Mouse (Mus musculus): ENCODE measurements around the gene Tnfrsf1a. TPM values are rescaled to one million over a fixed set of nuclear protein-coding genes. Genes with fewer than 3 reads are reported as not detected.

Gene Tnfrsf1a
- polyA plus RNA-seq, 1 experiment from 2014 or later, result 32.8 TPM

DNA sequence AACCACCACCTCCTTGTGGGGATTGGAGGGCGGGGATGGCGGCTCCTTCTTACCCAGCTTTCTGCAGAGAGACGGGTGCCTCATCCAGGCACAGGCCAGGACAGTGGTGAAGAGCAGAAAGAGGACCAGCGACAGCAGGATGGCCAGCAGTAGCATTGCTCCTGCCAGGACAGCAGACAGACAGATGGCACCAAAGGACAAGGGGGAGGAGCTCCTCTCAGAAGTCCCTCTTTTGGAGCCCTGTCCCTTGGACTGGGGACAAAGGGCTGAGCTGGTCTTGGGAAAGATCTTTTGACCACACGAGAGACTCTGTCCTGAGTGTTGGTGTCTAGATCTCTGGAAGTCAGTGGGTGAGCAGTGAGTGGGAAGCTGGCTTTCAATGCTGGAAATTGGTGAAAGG is 39.8 kb upstream of the Tnfrsf1a start:
- H3K4me2 ChIP-seq (ENCODE audit: low read depth, low read length), result no peak overlapping the region
- H3K27ac ChIP-seq (ENCODE audit: low read length), result no peak overlapping the region
- H3K9ac ChIP-seq (ENCODE audit: low read depth, low read length), result no peak overlapping the region
- H3K27me3 ChIP-seq (ENCODE audit: control insufficient read depth, insufficient read depth, low read depth, low read length), result no peaks in the 10 kb centered on the region; the same call in 1 of the 2 replicates
- ATAC-seq (ENCODE audit: low read depth), result no peak
- peaks cover 8% of the 10 kb centered on the region for H3K4me1 ChIP-seq (ENCODE audit: control insufficient read depth, low read depth, low read length)
- peaks cover 3% of the 10 kb centered on the region; the same call in 1 of the 2 replicates for H3K36me3 ChIP-seq (ENCODE audit: control insufficient read depth, insufficient read depth)
- H3K4me3 ChIP-seq (ENCODE audit: low read depth, low read length), result no peak overlapping the region
- 53% methylated on average over 5 of the region's 5 CpGs for WGBS (ENCODE audit: insufficient replicate concordance)
- H3K9me3 ChIP-seq (replicated peaks; ENCODE audit: control insufficient read depth, low read length), result no peaks in the 10 kb centered on the region

DNA sequence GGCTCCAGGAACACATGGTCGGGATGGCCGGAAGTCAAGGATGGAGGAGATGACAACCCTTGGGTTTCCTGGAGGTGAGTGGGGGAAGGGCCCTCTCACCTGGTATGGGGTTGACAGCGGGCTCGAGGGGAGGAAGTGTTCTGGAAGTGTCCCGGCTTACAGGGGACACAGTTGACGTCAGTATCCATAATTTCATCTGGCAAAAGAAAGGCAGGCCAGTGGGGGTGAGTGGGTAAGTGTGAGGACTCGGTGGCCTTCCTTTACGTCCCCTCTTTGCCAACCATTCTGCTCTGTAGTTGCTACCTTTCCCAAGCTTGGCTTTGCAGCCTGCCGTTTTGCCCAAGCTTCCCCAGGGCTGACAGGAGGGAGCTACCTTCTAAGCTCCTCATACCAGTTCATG is 37.0 kb upstream of the Tnfrsf1a start:
- peaks cover 8% of the 10 kb centered on the region for H3K4me1 ChIP-seq (ENCODE audit: control insufficient read depth, low read depth, low read length)
- no peak for ATAC-seq (ENCODE audit: low read depth)
- peak overlapping the region; percentile 49 for H3K4me2 ChIP-seq (ENCODE audit: low read depth, low read length)
- H3K4me3 ChIP-seq (ENCODE audit: low read depth, low read length), result peak overlapping the region; percentile 67; the same call in 1 of the 2 replicates
- H3K27me3 ChIP-seq (ENCODE audit: control insufficient read depth, insufficient read depth, low read depth, low read length), result no peaks in the 10 kb centered on the region; the same call in 1 of the 2 replicates
- 65% methylated on average over 9 of the region's 9 CpGs for WGBS (ENCODE audit: insufficient replicate concordance)
- H3K36me3 ChIP-seq (ENCODE audit: control insufficient read depth, insufficient read depth), result peaks cover 1% of the 10 kb centered on the region; the same call in 1 of the 2 replicates
- no peak overlapping the region for H3K9ac ChIP-seq (ENCODE audit: low read depth, low read length)
- H3K9me3 ChIP-seq (replicated peaks; ENCODE audit: control insufficient read depth, low read length), result no peaks in the 10 kb centered on the region
- H3K27ac ChIP-seq (ENCODE audit: low read length), result no peak overlapping the region

DNA sequence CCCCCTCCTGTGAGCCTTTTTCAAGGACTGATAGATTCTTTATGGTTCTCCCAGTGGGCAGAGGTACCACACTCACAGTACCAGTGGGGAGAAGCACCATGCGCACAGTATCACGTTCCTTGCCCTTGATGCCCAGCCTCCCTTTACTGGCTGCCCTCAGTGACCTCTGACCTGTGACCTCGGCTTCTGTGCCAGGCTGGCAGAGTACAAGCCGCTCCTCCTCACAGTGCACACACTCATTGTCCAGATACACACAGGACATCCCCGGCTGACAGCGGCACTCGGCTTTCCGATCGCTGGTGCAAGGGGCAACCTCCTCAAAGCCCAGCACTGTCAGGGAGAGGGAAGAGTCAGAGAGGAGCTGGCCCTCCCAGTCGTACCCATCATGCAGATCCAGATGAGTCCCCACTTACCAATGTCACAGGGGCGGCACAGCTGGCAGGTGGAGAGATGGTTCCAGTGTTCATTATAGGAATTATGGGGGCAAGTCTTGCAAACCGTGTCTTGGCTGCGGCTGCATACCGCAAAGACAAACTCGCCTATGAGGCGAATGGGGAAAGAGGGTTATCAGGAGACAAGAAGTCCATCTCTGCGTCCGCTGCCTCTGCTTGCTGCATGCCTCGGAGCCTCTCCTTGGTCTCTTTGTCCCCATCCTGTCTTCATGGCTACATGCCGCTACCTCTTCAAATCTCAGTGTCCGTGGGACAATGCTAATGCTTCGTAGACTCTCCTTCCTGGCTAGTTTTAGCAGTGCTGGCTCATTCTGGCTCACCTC is 36.4 kb upstream of the Tnfrsf1a start:
- no peak for ATAC-seq (ENCODE audit: low read depth)
- Histone ChIP-seq H3K9ac (ENCODE audit: low read depth, low read length) (peak overlapping the region; percentile 74), H3K36me3 (ENCODE audit: control insufficient read depth, insufficient read depth) (no peaks in the 10 kb centered on the region), H3K27ac (ENCODE audit: low read length) (peak overlapping the region; percentile 64), H3K4me2 (ENCODE audit: low read depth, low read length) (peak overlapping the region; percentile 49), H3K9me3 (replicated peaks; ENCODE audit: control insufficient read depth, low read length) (no peaks in the 10 kb centered on the region), H3K4me1 (ENCODE audit: control insufficient read depth, low read depth, low read length) (peaks cover 8% of the 10 kb centered on the region), H3K27me3 (ENCODE audit: control insufficient read depth, insufficient read depth, low read depth, low read length) (no peaks in the 10 kb centered on the region; the same call in 1 of the 2 replicates), H3K4me3 (ENCODE audit: low read depth, low read length) (peak overlapping the region; percentile 67)
- 42% methylated on average over 22 of the region's 22 CpGs for WGBS (ENCODE audit: insufficient replicate concordance)

DNA sequence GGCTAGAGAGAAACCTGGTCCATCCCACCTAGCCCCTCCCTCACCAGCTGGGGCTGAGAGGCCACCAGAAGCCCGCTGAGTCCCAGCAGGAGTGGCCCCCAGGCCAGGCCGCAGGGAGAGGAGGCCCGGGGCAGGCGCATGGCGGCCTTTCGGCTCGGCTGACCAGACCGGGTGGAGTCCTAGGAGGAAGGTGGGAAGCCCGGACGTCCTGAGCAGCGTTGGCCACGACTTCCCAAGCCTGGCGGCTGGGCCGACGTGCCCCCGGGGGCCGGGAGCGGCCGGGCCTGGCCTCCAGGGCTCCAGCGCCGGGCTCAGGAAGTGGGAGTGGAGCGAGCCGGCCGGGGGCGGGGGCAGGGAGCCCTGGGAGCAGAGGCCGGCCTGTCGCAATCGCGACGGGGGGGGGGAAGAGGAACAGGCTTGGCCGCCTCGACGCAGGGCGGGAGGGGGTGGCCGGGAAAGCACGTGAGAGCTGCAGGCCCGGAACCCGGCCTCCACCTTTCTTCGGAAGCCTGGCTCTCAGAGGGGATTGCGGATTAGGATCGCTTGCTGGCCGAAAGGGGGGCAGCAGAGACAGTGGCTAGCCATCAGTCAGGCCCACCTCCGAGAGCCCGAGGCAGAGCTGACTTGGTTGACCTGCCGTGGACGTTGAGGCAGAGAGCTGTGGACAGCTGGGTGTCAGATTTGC is 35.5 kb upstream of the Tnfrsf1a start, which contains the start of gene Ltbr:
Gene Ltbr, minus strand, starts transcription at position 340 of the 685 bp plus-strand sequence.
- Histone ChIP-seq H3K36me3 (ENCODE audit: control insufficient read depth, insufficient read depth) (no peaks in the 10 kb centered on the region), H3K9ac (ENCODE audit: low read depth, low read length) (peak within 1 kb of the TSS; percentile 74), H3K4me3 (ENCODE audit: low read depth, low read length) (peak within 1 kb of the TSS; percentile 67), H3K4me1 (ENCODE audit: control insufficient read depth, low read depth, low read length) (peaks cover 8% of the 10 kb centered on the region), H3K27ac (ENCODE audit: low read length) (peak within 1 kb of the TSS; percentile 64), H3K4me2 (ENCODE audit: low read depth, low read length) (peak within 1 kb of the TSS; percentile 49), H3K9me3 (replicated peaks; ENCODE audit: control insufficient read depth, low read length) (no peaks in the 10 kb centered on the region), H3K27me3 (ENCODE audit: control insufficient read depth, insufficient read depth, low read depth, low read length) (no peaks in the 10 kb centered on the region; the same call in 1 of the 2 replicates)
- 1% methylated on average over 45 of the region's 46 CpGs for WGBS (ENCODE audit: insufficient replicate concordance)
- peak; percentile 89 for ATAC-seq (ENCODE audit: low read depth)

DNA sequence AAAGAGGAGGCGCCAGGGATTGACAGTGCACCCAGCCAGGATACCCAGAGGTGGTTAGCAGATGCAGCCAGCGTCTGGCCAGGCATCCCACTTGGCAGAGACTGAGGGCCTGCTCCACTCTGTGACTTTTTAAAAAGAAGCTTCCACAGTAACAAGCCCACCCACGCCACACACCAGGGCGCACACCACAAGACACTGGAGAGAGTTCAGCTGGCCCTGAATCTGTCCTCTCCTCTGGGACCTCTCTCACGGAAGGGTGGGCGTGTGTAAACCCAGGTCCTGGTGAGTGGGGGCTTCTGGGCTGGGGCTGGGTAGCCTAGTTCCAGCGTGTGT is 35.0 kb upstream of the Tnfrsf1a start:
- whole genome bisulfite sequencing (ENCODE audit: insufficient replicate concordance), result 49% methylated on average over 7 of the region's 7 CpGs

DNA sequence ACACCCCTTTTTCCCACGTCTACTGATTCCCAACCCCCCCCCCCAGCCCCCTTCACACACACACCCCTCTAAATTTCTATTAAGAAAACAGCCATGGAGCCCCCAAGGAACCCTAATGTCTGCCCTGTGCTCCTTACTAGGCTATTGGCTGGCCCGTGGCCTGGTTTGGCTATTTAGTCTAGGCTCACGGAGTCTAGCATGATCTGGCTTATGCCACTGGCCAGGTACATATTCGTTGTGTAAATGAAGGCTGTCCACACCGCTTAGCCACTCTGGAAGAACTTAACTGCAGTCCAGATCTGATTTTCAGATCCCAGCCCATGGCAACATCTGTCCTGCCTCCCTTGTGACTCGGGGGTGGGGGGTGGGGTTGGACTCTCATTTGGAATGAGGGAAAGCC is 34.4 kb upstream of the Tnfrsf1a start:
- peaks cover 5% of the 10 kb centered on the region for H3K4me1 ChIP-seq (ENCODE audit: control insufficient read depth, low read depth, low read length)
- H3K4me3 ChIP-seq (ENCODE audit: low read depth, low read length), result no peak overlapping the region
- no peaks in the 10 kb centered on the region for H3K36me3 ChIP-seq (ENCODE audit: control insufficient read depth, insufficient read depth)
- no peak for ATAC-seq (ENCODE audit: low read depth)
- no peak overlapping the region for H3K27ac ChIP-seq (ENCODE audit: low read length)
- no peak overlapping the region for H3K9ac ChIP-seq (ENCODE audit: low read depth, low read length)
- no peak overlapping the region for H3K4me2 ChIP-seq (ENCODE audit: low read depth, low read length)
- H3K9me3 ChIP-seq (replicated peaks; ENCODE audit: control insufficient read depth, low read length), result no peaks in the 10 kb centered on the region
- H3K27me3 ChIP-seq (ENCODE audit: control insufficient read depth, insufficient read depth, low read depth, low read length), result no peaks in the 10 kb centered on the region; the same call in 1 of the 2 replicates
- 59% methylated on average over 6 of the region's 6 CpGs for WGBS (ENCODE audit: insufficient replicate concordance)

More for the DNA sequence above, 35.0 kb upstream of the Tnfrsf1a start:
- no peaks in the 10 kb centered on the region; the same call in 1 of the 2 replicates for H3K27me3 ChIP-seq (ENCODE audit: control insufficient read depth, insufficient read depth, low read depth, low read length)
- peak overlapping the region; percentile 53 for H3K9ac ChIP-seq (ENCODE audit: low read depth, low read length)
- H3K4me3 ChIP-seq (ENCODE audit: low read depth, low read length), result peak overlapping the region; percentile 67
- no peaks in the 10 kb centered on the region for H3K36me3 ChIP-seq (ENCODE audit: control insufficient read depth, insufficient read depth)
- H3K4me2 ChIP-seq (ENCODE audit: low read depth, low read length), result peak overlapping the region; percentile 49
- peak overlapping the region; percentile 53 for H3K27ac ChIP-seq (ENCODE audit: low read length)
- no peaks in the 10 kb centered on the region for H3K9me3 ChIP-seq (replicated peaks; ENCODE audit: control insufficient read depth, low read length)
- ATAC-seq (ENCODE audit: low read depth), result no peak
- H3K4me1 ChIP-seq (ENCODE audit: control insufficient read depth, low read depth, low read length), result peaks cover 7% of the 10 kb centered on the region

DNA sequence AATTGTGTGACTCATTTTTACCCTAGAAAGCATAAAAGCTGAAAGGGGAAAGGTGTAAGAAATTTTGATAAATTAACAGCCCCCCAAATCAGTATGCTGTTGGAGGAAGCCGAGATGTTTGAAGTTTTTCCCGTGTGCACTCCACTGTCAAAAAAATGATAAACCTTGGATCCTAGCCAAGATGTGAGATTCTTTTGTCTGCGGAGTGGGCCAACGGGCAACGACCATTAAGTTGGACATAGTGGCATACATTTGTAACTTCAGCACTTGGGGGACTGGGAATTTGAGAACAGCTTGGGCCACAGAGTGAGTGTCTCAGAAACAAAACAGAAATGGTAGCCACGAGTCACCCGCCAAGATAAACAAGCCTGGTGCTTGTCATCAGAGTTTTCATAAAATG is 32.1 kb upstream of the Tnfrsf1a start:
- 53% methylated on average over 7 of the region's 7 CpGs for WGBS (ENCODE audit: insufficient replicate concordance)
- no peak overlapping the region for H3K27ac ChIP-seq (ENCODE audit: low read length)
- no peak for ATAC-seq (ENCODE audit: low read depth)
- H3K9me3 ChIP-seq (replicated peaks; ENCODE audit: control insufficient read depth, low read length), result no peaks in the 10 kb centered on the region
- H3K9ac ChIP-seq (ENCODE audit: low read depth, low read length), result no peak overlapping the region
- H3K27me3 ChIP-seq (ENCODE audit: control insufficient read depth, insufficient read depth, low read depth, low read length), result peaks cover 6% of the 10 kb centered on the region
- no peak overlapping the region for H3K4me2 ChIP-seq (ENCODE audit: low read depth, low read length)
- H3K4me3 ChIP-seq (ENCODE audit: low read depth, low read length), result no peak overlapping the region
- peaks cover 8% of the 10 kb centered on the region for H3K4me1 ChIP-seq (ENCODE audit: control insufficient read depth, low read depth, low read length)
- no peaks in the 10 kb centered on the region for H3K36me3 ChIP-seq (ENCODE audit: control insufficient read depth, insufficient read depth)

DNA sequence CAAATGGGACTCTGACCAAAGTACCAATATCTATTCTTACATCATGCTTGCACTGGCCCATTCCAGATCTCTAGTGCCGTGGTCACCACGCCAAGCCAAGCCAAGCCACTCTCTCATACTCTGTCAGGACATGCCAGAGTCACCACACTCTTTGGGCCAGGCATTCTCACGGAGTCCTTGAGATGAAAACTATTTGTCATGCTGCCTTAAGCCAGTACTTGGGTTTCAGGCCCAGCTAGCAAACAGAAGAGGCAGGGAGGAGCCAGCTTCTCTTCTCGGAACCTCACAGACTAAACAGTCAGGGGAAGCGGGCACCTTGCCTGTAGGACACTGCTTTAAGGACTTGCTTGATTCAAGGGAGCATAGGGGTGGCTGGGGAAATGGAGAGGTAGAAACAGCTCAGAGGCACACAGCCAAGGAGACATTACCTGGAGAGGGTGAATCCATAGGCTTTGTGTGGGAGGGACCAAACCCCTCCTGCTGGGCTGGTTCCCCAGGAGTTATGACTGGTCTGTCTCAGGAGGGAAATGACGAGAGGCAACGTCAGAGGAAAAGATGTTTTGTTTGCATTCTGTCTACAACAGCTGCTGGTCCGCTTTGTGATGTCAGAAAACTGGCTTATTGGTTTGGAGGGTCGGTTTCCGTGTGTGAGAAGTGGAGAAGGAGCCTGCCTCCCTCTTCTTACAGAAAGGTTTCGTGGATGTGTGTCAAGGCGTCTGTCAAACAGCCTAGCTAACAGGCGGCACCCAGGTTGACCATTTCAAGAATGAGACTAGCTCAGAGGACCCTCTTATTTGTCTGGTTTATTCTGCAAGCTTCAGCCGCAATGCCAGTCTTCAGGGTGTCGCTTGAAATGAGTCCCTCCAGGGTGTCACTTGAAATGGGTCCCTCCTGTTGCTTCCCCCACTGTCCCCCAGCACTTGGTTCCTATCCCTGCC is 29.9 kb upstream of the Tnfrsf1a start:
- Histone ChIP-seq H3K9me3 (replicated peaks; ENCODE audit: control insufficient read depth, low read length) (no peaks in the 10 kb centered on the region), H3K36me3 (ENCODE audit: control insufficient read depth, insufficient read depth) (no peaks in the 10 kb centered on the region), H3K4me1 (ENCODE audit: control insufficient read depth, low read depth, low read length) (peaks cover 5% of the 10 kb centered on the region), H3K27me3 (ENCODE audit: control insufficient read depth, insufficient read depth, low read depth, low read length) (peaks cover 13% of the 10 kb centered on the region), H3K4me3 (ENCODE audit: low read depth, low read length) (no peak overlapping the region), H3K27ac (ENCODE audit: low read length) (no peak overlapping the region), H3K4me2 (ENCODE audit: low read depth, low read length) (no peak overlapping the region), H3K9ac (ENCODE audit: low read depth, low read length) (no peak overlapping the region)
- no peak for ATAC-seq (ENCODE audit: low read depth)
- 40% methylated on average over 15 of the region's 15 CpGs for WGBS (ENCODE audit: insufficient replicate concordance)
